Mouse (Mus musculus) hindbrain, embryonic 10.5 days (tissue): Measurements from ENCODE around the gene Tnfrsf18. TPM values are rescaled to one million over a fixed set of nuclear protein-coding genes. Genes with fewer than 3 reads are reported as not detected.

Experiments used
- DNase-seq: peaks from one replicate; pipeline ENCODE4 v3.0.0-alpha.2; 2017; ENCODE audit warnings: low spot score
- H3K27ac ChIP-seq: fragments of 300-500 bp; sonication (generic); 2 replicates; pipeline ENCODE4 v1.5.1; 2016; ENCODE audit warnings: mild to moderate bottlenecking, moderate library complexity
- H3K27me3 ChIP-seq: fragments of 300-500 bp; sonication (generic); 2 replicates; pipeline ENCODE4 v1.6.1; 2016; ENCODE audit warnings: mild to moderate bottlenecking; ENCODE audit not compliant: poor library complexity, insufficient read depth, severe bottlenecking
- H3K36me3 ChIP-seq: fragments of 300-500 bp; sonication (generic); 2 replicates; pipeline ENCODE4 v1.6.1; 2016; ENCODE audit warnings: mild to moderate bottlenecking, moderate library complexity
- H3K4me1 ChIP-seq: fragments of 300-500 bp; sonication (generic); replicated peaks from 2 replicates; pipeline ENCODE4 v1.6.1; 2016; ENCODE audit warnings: mild to moderate bottlenecking
- H3K4me3 ChIP-seq: fragments of 300-500 bp; sonication (generic); 2 replicates; pipeline ENCODE4 v1.5.1; 2016; ENCODE audit warnings: mild to moderate bottlenecking, moderate library complexity
- H3K9me3 ChIP-seq: fragments of 300-500 bp; sonication (generic); 2 replicates; pipeline ENCODE4 v1.6.1; 2016; ENCODE audit warnings: mild to moderate bottlenecking, moderate library complexity
- WGBS: fragments of 180-500 bp; shearing (Covaris S2); methylation state at CpG from one replicate; pipeline ENCODE4 v1.1.7; 2016; 5-methylcytosine and 5-hydroxymethylcytosine counted together
- microRNA counts: library from miRNA; unstranded; fragments of <30 nt; microRNA quantifications from one replicate; lab custom pipeline; 2017
- polyA plus RNA-seq: library from polyadenylated mRNA; unstranded; fragments of >200 nt; fragmentation: Nextera tagmentation; extraction: Ambion mirVana; gene quantifications from 2 replicates; pipeline ENCODE4 v1.2.1, GENCODE M21; 2016

Gene Tnfrsf18
- polyA plus RNA-seq, 1 experiment from 2014 or later = 1.4 TPM

DNA sequence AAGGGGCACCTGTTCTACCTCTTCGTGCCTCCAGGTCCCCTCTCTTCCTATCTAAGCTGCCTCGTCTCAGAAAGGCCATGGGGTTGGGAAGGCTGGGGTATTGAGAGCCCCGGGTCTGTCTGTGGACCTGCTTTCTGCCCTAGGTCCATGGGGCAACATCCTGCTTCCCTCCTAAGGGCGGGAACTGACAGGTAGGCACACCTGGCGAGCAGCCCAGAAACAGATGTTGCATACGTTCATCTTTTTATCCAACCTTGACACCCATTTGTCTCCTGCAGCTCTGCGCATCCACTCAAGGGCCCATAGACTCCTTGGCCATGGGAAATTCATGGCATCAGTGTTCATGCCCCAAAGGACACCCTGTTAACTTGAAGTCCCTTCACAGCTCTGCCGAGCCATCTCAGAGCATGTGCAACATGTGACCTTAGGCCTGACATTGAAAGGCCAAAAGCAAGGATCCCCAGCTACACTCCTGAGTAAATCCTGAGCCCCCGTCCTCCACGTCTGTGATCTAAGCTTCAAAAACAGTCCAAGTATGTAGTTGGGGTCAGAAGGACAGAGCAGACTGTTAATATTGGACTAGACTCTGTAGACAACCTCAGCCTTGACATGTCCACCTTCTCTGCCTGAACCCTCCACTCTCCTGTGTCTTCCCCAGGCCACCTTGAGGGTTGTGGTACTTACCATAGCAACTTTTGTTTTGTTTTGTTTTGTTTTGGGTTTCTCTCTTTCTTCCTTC, 39.4 kb downstream of the Tnfrsf18 start:
- H3K27ac ChIP-seq = no peak overlapping the region
- WGBS = 86% methylated on average over 10 of the region's 10 CpGs
- DNase-seq = no peak
- H3K9me3 ChIP-seq = no peaks in the 10 kb centered on the region
- H3K36me3 ChIP-seq = no peaks in the 10 kb centered on the region
- H3K27me3 ChIP-seq = no peaks in the 10 kb centered on the region
- no peak overlapping the region for H3K4me3 ChIP-seq
- H3K4me1 ChIP-seq = peaks cover 22% of the 10 kb centered on the region

DNA sequence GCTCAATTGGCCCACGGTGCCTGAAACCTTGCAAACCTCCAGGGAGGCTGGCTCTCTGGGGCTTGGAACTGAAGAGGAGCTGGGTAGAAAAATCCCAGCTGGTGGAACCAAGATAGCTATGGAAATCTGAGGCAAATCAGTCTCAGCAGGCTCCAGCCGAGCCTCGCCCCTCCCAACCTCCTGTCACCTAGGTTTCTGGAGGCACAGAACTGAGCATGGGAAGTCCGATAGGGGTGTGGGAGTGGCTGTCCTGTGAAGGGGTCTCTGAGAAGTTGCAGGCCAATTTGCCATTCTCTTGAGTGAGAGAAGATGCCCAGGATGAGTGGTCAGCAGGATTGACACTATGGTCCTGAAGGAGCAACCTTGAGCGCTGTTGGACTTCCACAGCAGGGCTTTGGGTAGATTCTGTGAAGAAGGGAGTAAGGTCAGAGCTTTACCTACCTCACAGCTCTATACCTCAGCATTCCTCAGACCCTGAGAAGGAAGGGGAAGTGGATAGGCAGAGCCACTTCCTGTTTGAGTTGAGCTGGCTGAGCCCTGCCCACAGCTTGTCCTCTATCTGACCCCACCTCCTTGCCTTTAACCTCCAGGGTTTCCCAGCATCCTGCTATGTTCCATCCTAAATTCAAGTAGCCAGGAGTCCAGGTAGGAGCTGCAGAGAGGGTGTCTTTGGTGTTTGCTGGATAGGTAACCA, 41.4 kb downstream of the Tnfrsf18 start:
- Histone ChIP-seq H3K27ac (no peak overlapping the region), H3K27me3 (no peaks in the 10 kb centered on the region), H3K9me3 (no peaks in the 10 kb centered on the region), H3K4me3 (no peak overlapping the region), H3K4me1 (peaks cover 28% of the 10 kb centered on the region), H3K36me3 (no peaks in the 10 kb centered on the region)
- 70% methylated on average over 5 of the region's 5 CpGs for WGBS
- no peak for DNase-seq

DNA sequence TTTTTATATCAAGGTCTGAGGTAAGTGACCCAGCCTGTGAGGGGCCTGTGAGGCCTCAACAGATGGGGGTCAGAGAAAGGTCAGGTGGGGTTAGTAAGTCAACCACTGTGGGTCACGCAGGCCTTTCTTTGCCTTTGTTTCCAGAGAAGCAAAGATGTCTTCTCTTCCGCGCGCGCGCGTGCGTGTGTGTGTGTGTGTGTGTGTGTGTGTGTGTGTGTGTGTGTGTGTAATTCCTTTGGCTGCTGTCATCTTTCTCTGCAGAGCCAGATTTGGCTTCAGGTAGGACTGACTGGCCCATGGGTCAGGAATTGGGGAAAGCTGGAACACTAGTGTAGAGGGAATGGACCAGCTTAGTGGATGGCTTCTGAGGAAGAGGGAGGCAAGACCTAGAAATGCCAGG, 43.7 kb downstream of the Tnfrsf18 start:
- DNase-seq = peak; percentile 13
- no peaks in the 10 kb centered on the region for H3K9me3 ChIP-seq
- no peaks in the 10 kb centered on the region for H3K27me3 ChIP-seq
- H3K4me3 ChIP-seq = no peak overlapping the region
- 77% methylated on average over 8 of the region's 8 CpGs for WGBS
- H3K27ac ChIP-seq = peak overlapping the region; percentile 68; the same call in 1 of the 2 replicates
- no peaks in the 10 kb centered on the region for H3K36me3 ChIP-seq
- H3K4me1 ChIP-seq = peaks cover 17% of the 10 kb centered on the region

- no peaks in the 10 kb centered on the region for H3K27me3 ChIP-seq
- no peak for DNase-seq
- 52% methylated on average over 6 of the region's 6 CpGs for WGBS
- H3K9me3 ChIP-seq = no peaks in the 10 kb centered on the region
- peaks cover 17% of the 10 kb centered on the region for H3K4me1 ChIP-seq
- H3K4me3 ChIP-seq = no peak overlapping the region
- peak overlapping the region; percentile 68 for H3K27ac ChIP-seq
- H3K36me3 ChIP-seq = no peaks in the 10 kb centered on the region
These were observed 44.3 kb downstream of the Tnfrsf18 start for GRCm38 (mm10) chr4:156070276-156070675.

DNA sequence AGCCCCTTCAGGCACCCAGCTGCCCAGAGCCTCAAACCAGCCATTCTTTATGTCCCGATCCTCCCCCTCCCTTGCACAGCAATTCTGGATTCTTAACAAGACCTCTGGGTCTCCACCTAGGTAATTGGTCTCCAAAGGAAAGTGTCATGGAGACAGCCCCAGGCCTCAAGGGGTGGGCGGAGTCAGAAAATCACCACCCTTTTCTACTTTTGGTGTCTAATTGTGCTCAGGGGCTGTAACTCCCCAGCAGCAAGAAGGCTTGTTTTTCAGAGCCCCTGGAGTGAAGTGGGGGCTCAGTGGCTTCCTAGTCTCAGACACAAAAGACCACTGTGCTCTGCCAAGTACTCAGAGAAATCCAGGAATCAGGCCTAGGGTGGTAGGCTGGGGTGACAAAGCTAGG, 44.8 kb downstream of the Tnfrsf18 start:
- H3K36me3 ChIP-seq = no peaks in the 10 kb centered on the region
- no peak overlapping the region for H3K4me3 ChIP-seq
- WGBS = 55% methylated on average over 2 of the region's 2 CpGs
- peak overlapping the region; percentile 68 for H3K27ac ChIP-seq
- no peak for DNase-seq
- peaks cover 17% of the 10 kb centered on the region for H3K4me1 ChIP-seq
- no peaks in the 10 kb centered on the region for H3K9me3 ChIP-seq
- peaks cover 4% of the 10 kb centered on the region for H3K27me3 ChIP-seq

- H3K4me1 ChIP-seq = peaks cover 22% of the 10 kb centered on the region
- no peak for DNase-seq
- H3K36me3 ChIP-seq = no peaks in the 10 kb centered on the region
- peaks cover 43% of the 10 kb centered on the region for H3K27me3 ChIP-seq
- 8% methylated on average over 8 of the region's 8 CpGs for WGBS
- H3K27ac ChIP-seq = 0 out of 2 replicates have a peak overlapping the region, but pooled peaks have one; percentile 72
- peak overlapping the region; percentile 56 for H3K4me3 ChIP-seq
- H3K9me3 ChIP-seq = no peaks in the 10 kb centered on the region
These were observed 51.0 kb downstream of the Tnfrsf18 start for GRCm38 (mm10) chr4:156076911-156077382.

DNA sequence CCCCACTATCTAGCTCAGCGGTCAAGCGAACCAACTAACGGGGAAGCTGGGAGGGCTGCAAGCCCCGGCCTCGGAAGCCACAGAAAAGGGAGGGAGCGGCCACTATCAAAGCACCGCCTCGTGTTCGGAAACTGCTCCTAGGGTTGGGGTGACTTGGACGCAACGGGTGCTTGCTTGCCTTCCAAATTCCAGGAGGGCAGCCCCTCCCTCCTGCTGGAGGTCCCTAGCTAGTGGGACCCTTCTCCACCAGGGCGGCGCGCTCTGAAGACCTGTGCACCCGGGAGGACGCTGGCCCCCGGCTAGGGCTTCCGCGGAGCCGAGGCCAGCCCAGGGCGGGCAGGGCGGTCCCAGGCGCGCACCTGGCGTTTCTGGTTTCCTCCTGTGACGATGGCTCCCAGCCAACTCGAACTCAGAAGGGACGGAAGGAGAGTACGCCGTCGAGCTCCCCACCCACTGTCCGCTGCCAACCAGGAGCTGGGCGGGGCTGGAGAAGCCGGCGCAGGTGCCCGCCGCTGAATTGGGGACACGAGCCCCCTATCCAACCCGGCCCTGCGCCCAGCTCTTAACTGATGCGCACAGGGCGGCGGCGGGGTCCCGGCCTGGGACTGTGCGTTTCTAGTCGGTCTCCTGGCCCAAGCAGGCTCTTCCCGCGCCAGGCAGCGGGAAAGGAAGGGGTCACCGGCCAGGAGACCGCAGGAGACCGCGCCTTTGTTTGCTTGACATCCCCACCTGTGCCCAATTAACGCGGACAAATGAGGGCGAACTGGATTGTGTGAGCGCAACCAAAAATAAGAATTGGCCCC, 51.7 kb downstream of the Tnfrsf18 start:
- Histone ChIP-seq H3K9me3 (no peaks in the 10 kb centered on the region), H3K27me3 (peaks cover 43% of the 10 kb centered on the region), H3K36me3 (no peaks in the 10 kb centered on the region), H3K27ac (peak overlapping the region; percentile 72), H3K4me3 (peak overlapping the region; percentile 56), H3K4me1 (peaks cover 22% of the 10 kb centered on the region)
- peak; percentile 54 for DNase-seq
- under 1% methylated on average over 58 of the region's 58 CpGs for WGBS

MicroRNAs within 50 kb of the gene (microRNA counts, 519-probe panel; counts per million panel counts)
- microRNA mmu-miR-200a (lab: Ali Mortazavi, UCI) = 1,255 counts per million, percentile 77 among the panel's probes with 10 or more counts
- 5,356 counts per million, percentile 95 among the panel's probes with 10 or more counts for microRNA mmu-miR-200b (lab: Ali Mortazavi, UCI)
- microRNA mmu-miR-429 (lab: Ali Mortazavi, UCI) = 1,255 counts per million, percentile 77 among the panel's probes with 10 or more counts

Other genes with a start within 250 kb of the Tnfrsf18 start
- 0.31 and 0.67 TPM in 2 replicates for gene Tmem88b, start 240.3 kb upstream of the Tnfrsf18 start, polyA plus RNA-seq
- 0.18 TPM in 1 of 2 replicates, not detected in the other for gene Ankrd65, start 235.7 kb upstream of the Tnfrsf18 start, polyA plus RNA-seq
- gene Mrpl20, start 223.3 kb upstream of the Tnfrsf18 start, polyA plus RNA-seq = 252 and 253 TPM in 2 replicates
- gene Ccnl2, start 213.7 kb upstream of the Tnfrsf18 start, polyA plus RNA-seq = 167 and 178 TPM in 2 replicates
- gene Aurkaip1, start 194.9 kb upstream of the Tnfrsf18 start, polyA plus RNA-seq = 171 and 186 TPM in 2 replicates
- gene Mxra8, start 186.5 kb upstream of the Tnfrsf18 start, polyA plus RNA-seq = 56.1 and 56.7 TPM in 2 replicates
- 4.3 and 5.1 TPM in 2 replicates for gene Dvl1, start 178.8 kb upstream of the Tnfrsf18 start, polyA plus RNA-seq
- 0.37 and 0.41 TPM in 2 replicates for gene Tas1r3, start 162.8 kb upstream of the Tnfrsf18 start, polyA plus RNA-seq
- gene Cptp, start 156.7 kb upstream of the Tnfrsf18 start, polyA plus RNA-seq = 22.0 and 24.8 TPM in 2 replicates
- gene Ints11, start 156.6 kb upstream of the Tnfrsf18 start, polyA plus RNA-seq = 103 and 104 TPM in 2 replicates
- gene Pusl1, start 134.4 kb upstream of the Tnfrsf18 start, polyA plus RNA-seq = 49.4 and 52.8 TPM in 2 replicates
- gene Acap3, start 134.3 kb upstream of the Tnfrsf18 start, polyA plus RNA-seq = 32.2 and 41.4 TPM in 2 replicates
- gene Ube2j2, start 82.3 kb upstream of the Tnfrsf18 start, polyA plus RNA-seq = 146 and 157 TPM in 2 replicates
- 24.4 and 25.2 TPM in 2 replicates for gene C1qtnf12, start 63.8 kb upstream of the Tnfrsf18 start, polyA plus RNA-seq
- gene B3galt6, start 33.5 kb upstream of the Tnfrsf18 start, polyA plus RNA-seq = 13.8 and 17.2 TPM in 2 replicates
- 131 and 135 TPM in 2 replicates for gene Sdf4, start 33.3 kb upstream of the Tnfrsf18 start, polyA plus RNA-seq
- gene Tnfrsf4, start 12.3 kb upstream of the Tnfrsf18 start, polyA plus RNA-seq = 0.30 and 1.3 TPM in 2 replicates
- 0.27 and 0.30 TPM in 2 replicates for gene Ttll10, start 33.2 kb downstream of the Tnfrsf18 start, polyA plus RNA-seq
- gene 9430015G10Rik, start 83.8 kb downstream of the Tnfrsf18 start, polyA plus RNA-seq = 62.3 and 72.7 TPM in 2 replicates
- 0.71 and 0.75 TPM in 2 replicates for gene Rnf223, start 104.3 kb downstream of the Tnfrsf18 start, polyA plus RNA-seq
- 72.6 and 85.8 TPM in 2 replicates for gene Agrn, start 171.3 kb downstream of the Tnfrsf18 start, polyA plus RNA-seq
- 0.50 TPM in 1 of 2 replicates, not detected in the other for gene Isg15, start 174.7 kb downstream of the Tnfrsf18 start, polyA plus RNA-seq
- gene AW011738, start 177.1 kb downstream of the Tnfrsf18 start, polyA plus RNA-seq = 4.3 and 7.0 TPM in 2 replicates
- gene Perm1, start 189.7 kb downstream of the Tnfrsf18 start, polyA plus RNA-seq = 1.2 and 1.8 TPM in 2 replicates
- 22.3 and 23.0 TPM in 2 replicates for gene Plekhn1, start 208.7 kb downstream of the Tnfrsf18 start, polyA plus RNA-seq
- 91.4 and 108 TPM in 2 replicates for gene Noc2l, start 209.8 kb downstream of the Tnfrsf18 start, polyA plus RNA-seq
- 2.1 and 2.7 TPM in 2 replicates for gene Samd11, start 229.5 kb downstream of the Tnfrsf18 start, polyA plus RNA-seq